Mouse (Mus musculus) gastrocnemius, postnatal 25 days (tissue): ENCODE results near the gene Gjb5. TPM values are rescaled to one million over a fixed set of nuclear protein-coding genes. Genes with fewer than 3 reads are reported as not detected.

Source experiments
- DNase-seq: peaks from one replicate; pipeline ENCODE4 v3.0.0; 2022
- long read RNA-seq, 2 experiments: library from polyadenylated mRNA; stranded (forward); transcript quantifications; one replicate each; pipeline ENCODE4 v2.0.0; 2021
- total RNA-seq, 2 experiments: library from RNA; stranded (reverse); gene quantifications; 1 replicate in 1 of 2; 2 replicates in 1 of 2; pipeline ENCODE4 v1.2.3; 2021

Gene Gjb5
- under 1 TPM in 1 of 2 experiments, not detected in 1; 0.16 TPM for total RNA-seq
- long read RNA-seq, experiment 1, result 0 reads
- long read RNA-seq, experiment 2, partial matches to known transcripts, result 0 of 1 reads
- long read RNA-seq, experiment 2, other reads (novel, unspliced or antisense), result 0 of 1 reads

- no peak for DNase-seq
These were observed at the start of gene Gjb5 for GRCm38 (mm10) chr4:127358018-127358417. Gene Gjb5 (minus strand): TSS chr4:127358181.

- DNase-seq, result no peak
These were observed 44.6 kb upstream of the Gjb5 start for GRCm38 (mm10) chr4:127402614-127403013.

GRCm38 (mm10) chr4:127402166-127402565 lies 44.2 kb upstream of the Gjb5 start:
- DNase-seq, result no peak

GRCm38 (mm10) chr4:127400165-127401145 lies 42.5 kb upstream of the Gjb5 start:
- no peak for DNase-seq

- no peak for DNase-seq
These were observed 37.6 kb upstream of the Gjb5 start for GRCm38 (mm10) chr4:127395591-127395990.

- no peak for DNase-seq
These were observed 31.7 kb upstream of the Gjb5 start for GRCm38 (mm10) chr4:127389645-127390044.

GRCm38 (mm10) chr4:127377344-127377743 lies 19.4 kb upstream of the Gjb5 start:
- DNase-seq, result no peak

GRCm38 (mm10) chr4:127375541-127376177 lies 17.7 kb upstream of the Gjb5 start:
- DNase-seq, result no peak

GRCm38 (mm10) chr4:127374645-127375044 lies 16.7 kb upstream of the Gjb5 start:
- no peak for DNase-seq

- no peak for DNase-seq
These were observed 15.5 kb upstream of the Gjb5 start for GRCm38 (mm10) chr4:127373491-127373890.

- DNase-seq, result peak; percentile 46
These were observed 13.6 kb upstream of the Gjb5 start for GRCm38 (mm10) chr4:127371546-127371945.

GRCm38 (mm10) chr4:127370447-127370846 lies 12.5 kb upstream of the Gjb5 start:
- DNase-seq, result no peak

- DNase-seq, result no peak
These were observed 10.5 kb upstream of the Gjb5 start for GRCm38 (mm10) chr4:127368379-127368973.

GRCm38 (mm10) chr4:127365834-127366233 lies 7.9 kb upstream of the Gjb5 start:
- no peak for DNase-seq

GRCm38 (mm10) chr4:127365433-127365832 lies 7.5 kb upstream of the Gjb5 start:
- DNase-seq, result no peak

- no peak for DNase-seq
These were observed 6.5 kb upstream of the Gjb5 start for GRCm38 (mm10) chr4:127364431-127364830.

- DNase-seq, result no peak
These were observed 5.3 kb upstream of the Gjb5 start for GRCm38 (mm10) chr4:127363331-127363730.

- DNase-seq, result no peak
These were observed 4.5 kb upstream of the Gjb5 start for GRCm38 (mm10) chr4:127362520-127362919.

- no peak for DNase-seq
These were observed 3.2 kb downstream of the Gjb5 start for GRCm38 (mm10) chr4:127354506-127355485.

- no peak for DNase-seq
These were observed 4.0 kb downstream of the Gjb5 start, which contains the start of gene Gjb4 for GRCm38 (mm10) chr4:127353951-127354438. Gene Gjb4 (minus strand): TSS chr4:127354081.

- DNase-seq, result no peak
These were observed 5.4 kb downstream of the Gjb5 start for GRCm38 (mm10) chr4:127352594-127352993.
